Mouse (Mus musculus) E14TG2a.4 (cell line): Measurements from ENCODE around the gene Nfic.

Experiments used
- CTCF ChIP-seq: conservative IDR thresholded peaks from 2 replicates; pipeline ENCODE4 v1.5.1; 2014; ENCODE audit warnings: low read length
- NANOG ChIP-seq: IDR thresholded peaks from 2 replicates; pipeline ENCODE4 v1.6.1; 2014; ENCODE audit warnings: borderline replicate concordance, low read length, mixed read lengths
- POU5F1 ChIP-seq: IDR thresholded peaks from 2 replicates; pipeline ENCODE4 v1.6.1; 2014; ENCODE audit warnings: low read length, borderline replicate concordance

DNA sequence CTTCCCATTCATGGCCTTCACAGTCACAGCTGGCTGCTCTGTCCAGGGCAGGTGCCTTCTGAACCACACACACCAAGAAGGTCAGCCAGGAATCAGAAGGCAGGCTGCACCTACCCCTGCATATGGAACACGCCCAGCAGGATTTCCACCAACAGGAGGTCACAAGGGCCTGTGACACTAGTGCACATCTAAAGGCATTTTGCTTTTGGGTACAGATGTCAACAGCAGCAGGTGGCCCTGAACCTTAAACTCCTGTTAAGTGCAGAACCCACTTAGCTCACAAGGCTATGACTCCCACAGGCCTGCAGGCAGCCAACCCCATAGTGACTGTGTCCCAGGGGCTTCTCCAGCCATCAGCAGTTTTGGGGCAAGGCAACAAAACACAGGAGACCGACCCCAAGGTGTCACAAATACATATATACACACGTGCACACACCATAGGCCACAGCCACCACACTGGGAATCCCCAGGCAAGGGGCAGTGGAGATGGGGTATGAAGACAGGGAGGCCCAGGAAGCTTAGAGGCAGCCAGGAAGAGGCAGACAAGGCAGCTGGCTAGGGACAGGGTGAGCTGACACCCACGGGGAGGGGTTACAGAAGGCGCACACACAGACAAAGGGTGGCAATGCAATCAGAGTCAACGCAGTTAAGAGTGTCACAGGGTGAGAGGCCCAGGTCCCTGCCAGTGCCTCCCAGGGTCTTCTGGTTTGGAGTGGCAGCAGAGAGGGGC, 88.8 kb downstream of the Nfic start:
- TF ChIP-seq CTCF: no peak
- TF ChIP-seq POU5F1: no peak
- TF ChIP-seq NANOG: no peak
